Mouse (Mus musculus): ENCODE data around the gene Pard3b. TPM values are rescaled to one million over a fixed set of nuclear protein-coding genes. Genes with fewer than 3 reads are reported as not detected.
A peak's percentile ranks its signal among the peaks of the same experiment; 100 is the strongest.

The Pard3b gene
- polyA plus RNA-seq, 1 experiment from 2014 or later, result 13.8 TPM

DNA sequence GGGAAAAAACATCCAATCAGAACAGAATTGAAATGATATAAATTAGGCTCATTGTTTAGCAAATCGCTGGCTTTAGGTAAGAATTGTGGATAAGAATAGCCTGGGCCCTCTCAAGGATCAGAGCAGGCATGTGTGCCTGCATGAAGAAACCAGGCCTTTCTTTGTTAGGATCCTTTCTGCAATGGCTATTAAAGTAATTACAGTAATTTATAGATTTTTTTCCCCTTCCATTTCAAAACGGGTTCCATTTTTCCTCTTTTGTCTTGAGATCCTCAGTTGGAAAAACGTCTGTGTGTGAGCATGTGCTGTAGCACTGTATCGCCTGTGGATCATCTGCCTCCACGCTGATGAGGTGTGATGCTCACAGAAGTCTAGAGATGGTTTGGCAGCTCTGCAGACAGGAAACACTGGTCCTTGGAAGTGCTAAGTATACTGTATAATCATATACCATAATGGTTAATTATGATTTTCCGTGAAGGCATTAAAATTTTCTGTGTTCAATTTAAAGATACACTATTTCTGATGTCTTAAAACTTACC, 198.5 kb downstream of the Pard3b start:
- Histone ChIP-seq H3K9me3 (ENCODE audit: control insufficient read depth, low read length) (no peaks in the 10 kb centered on the region), H3K9ac (ENCODE audit: low read length) (no peak overlapping the region), H3K36me3 (ENCODE audit: control insufficient read depth, insufficient read depth, low read length) (no peaks in the 10 kb centered on the region), H3K27ac (replicated peaks) (no peak overlapping the region), H3K4me3 (ENCODE audit: low read depth, low read length) (no peak overlapping the region), H3K4me1 (replicated peaks; ENCODE audit: control insufficient read depth, insufficient read depth) (no peaks in the 10 kb centered on the region), H3K4me2 (replicated peaks; ENCODE audit: low read depth) (no peak overlapping the region), H3K27me3 (ENCODE audit: control insufficient read depth, insufficient read depth, low read length) (no peaks in the 10 kb centered on the region)
- TF ChIP-seq EP300 (optimal IDR thresholded peaks at IDR 0.05), result no peak
- no peak for TF ChIP-seq CTCF (IDR thresholded peaks at IDR 0.05; ENCODE audit: low read depth)
- DNase-seq (ENCODE audit: low spot score), result no peak
- ATAC-seq (ENCODE audit: low FRiP score, low TSS enrichment), result no peak
- WGBS, result 76% methylated on average over 6 of the region's 6 CpGs

DNA sequence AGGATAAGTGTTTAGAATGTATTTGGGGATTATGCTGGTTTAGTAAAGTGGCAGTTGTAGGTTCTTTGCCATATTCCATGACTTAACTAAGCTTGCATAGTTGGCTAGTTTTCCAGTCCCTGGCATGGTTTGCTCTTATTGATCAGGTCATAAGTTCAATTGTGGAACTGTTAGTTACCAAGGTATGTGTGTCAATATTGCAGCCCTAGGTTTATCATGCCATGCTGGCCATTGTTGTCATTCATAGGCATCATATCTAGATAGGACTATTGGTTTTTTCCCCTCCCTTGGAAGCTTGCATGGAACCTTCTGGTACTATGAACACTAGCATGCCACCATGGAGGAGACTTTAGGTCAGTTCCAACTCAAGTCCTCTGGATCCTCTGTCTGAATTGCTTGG, 208.0 kb downstream of the Pard3b start:
- Histone ChIP-seq H3K36me3 (ENCODE audit: control insufficient read depth, insufficient read depth, low read length) (no peaks in the 10 kb centered on the region), H3K4me1 (replicated peaks; ENCODE audit: control insufficient read depth, insufficient read depth) (no peaks in the 10 kb centered on the region), H3K4me3 (ENCODE audit: low read depth, low read length) (no peak overlapping the region), H3K9ac (ENCODE audit: low read length) (no peak overlapping the region), H3K9me3 (ENCODE audit: control insufficient read depth, low read length) (no peaks in the 10 kb centered on the region), H3K4me2 (replicated peaks; ENCODE audit: low read depth) (no peak overlapping the region), H3K27ac (replicated peaks) (no peak overlapping the region), H3K27me3 (ENCODE audit: control insufficient read depth, insufficient read depth, low read length) (no peaks in the 10 kb centered on the region)
- ATAC-seq (ENCODE audit: low FRiP score, low TSS enrichment), result no peak
- DNase-seq (ENCODE audit: low spot score), result no peak
- no peak for TF ChIP-seq CTCF (IDR thresholded peaks at IDR 0.05; ENCODE audit: low read depth)

DNA sequence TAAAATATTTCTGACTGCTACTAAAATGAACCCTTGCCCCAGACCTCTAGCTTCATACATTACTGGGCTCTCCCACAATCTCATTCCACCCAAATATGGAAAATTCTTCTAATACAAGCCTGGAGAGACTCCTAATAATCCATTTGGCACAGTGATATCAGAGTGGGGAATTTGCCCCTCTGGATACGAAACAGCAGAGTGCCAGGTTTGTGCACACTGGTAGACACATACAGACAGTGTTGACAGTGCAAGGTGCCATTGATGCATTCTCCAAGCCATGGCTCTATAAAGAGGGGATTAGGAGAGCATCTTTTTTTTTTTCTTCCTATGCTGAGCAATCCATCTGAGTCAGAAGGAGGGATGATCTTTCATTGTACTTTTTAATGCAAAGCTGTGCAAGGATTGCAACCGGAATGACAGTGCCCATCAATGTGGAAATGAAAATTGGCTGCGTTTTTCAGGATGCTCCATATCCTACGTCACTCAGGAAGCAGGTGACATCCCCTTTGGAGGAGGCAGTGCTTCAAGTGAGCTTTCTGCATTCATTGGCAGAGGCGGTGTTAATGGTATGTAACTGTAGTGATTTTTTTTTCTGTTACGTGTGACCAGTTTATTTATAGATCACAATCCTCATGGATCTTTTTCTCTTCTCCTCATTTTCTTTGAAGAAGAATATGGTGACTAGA, 210.5 kb downstream of the Pard3b start:
- no peak overlapping the region for H3K4me3 ChIP-seq (ENCODE audit: low read depth, low read length)
- no peaks in the 10 kb centered on the region for H3K9me3 ChIP-seq (ENCODE audit: control insufficient read depth, low read length)
- ATAC-seq (ENCODE audit: low FRiP score, low TSS enrichment), result no peak
- no peak overlapping the region for H3K4me2 ChIP-seq (replicated peaks; ENCODE audit: low read depth)
- TF ChIP-seq EP300 (optimal IDR thresholded peaks at IDR 0.05) (no peak), CTCF (IDR thresholded peaks at IDR 0.05; ENCODE audit: low read depth) (no peak)
- no peaks in the 10 kb centered on the region for H3K4me1 ChIP-seq (replicated peaks; ENCODE audit: control insufficient read depth, insufficient read depth)
- no peak overlapping the region for H3K9ac ChIP-seq (ENCODE audit: low read length)
- no peaks in the 10 kb centered on the region for H3K36me3 ChIP-seq (ENCODE audit: control insufficient read depth, insufficient read depth, low read length)
- 69% methylated on average over 6 of the region's 6 CpGs for WGBS
- H3K27ac ChIP-seq (replicated peaks), result no peak overlapping the region
- H3K27me3 ChIP-seq (ENCODE audit: control insufficient read depth, insufficient read depth, low read length), result no peaks in the 10 kb centered on the region
- no peak for DNase-seq (ENCODE audit: low spot score)

DNA sequence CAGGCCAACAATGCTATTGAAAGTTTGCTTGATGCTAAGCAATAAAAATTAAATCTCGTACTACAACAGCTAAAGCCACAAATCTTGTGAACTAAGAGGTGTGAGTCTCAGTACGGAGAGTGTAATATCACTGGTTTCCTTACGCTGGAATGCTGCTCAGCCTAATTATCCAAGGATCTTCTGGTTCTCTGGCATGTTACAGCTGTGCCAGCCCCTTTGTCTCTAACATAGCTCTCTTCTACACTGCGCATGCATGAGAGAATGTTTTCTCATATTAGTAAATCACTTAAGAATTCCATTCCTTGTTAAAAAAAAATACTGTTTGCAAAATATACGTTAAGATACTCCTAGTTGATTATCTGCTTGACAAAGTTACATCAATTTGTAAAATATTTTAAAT, 211.8 kb downstream of the Pard3b start:
- Histone ChIP-seq H3K36me3 (ENCODE audit: control insufficient read depth, insufficient read depth, low read length) (no peaks in the 10 kb centered on the region), H3K4me2 (replicated peaks; ENCODE audit: low read depth) (no peak overlapping the region), H3K4me3 (ENCODE audit: low read depth, low read length) (no peak overlapping the region), H3K4me1 (replicated peaks; ENCODE audit: control insufficient read depth, insufficient read depth) (no peaks in the 10 kb centered on the region), H3K9me3 (ENCODE audit: control insufficient read depth, low read length) (no peaks in the 10 kb centered on the region), H3K27me3 (ENCODE audit: control insufficient read depth, insufficient read depth, low read length) (no peaks in the 10 kb centered on the region), H3K9ac (ENCODE audit: low read length) (no peak overlapping the region), H3K27ac (replicated peaks) (no peak overlapping the region)
- ATAC-seq (ENCODE audit: low FRiP score, low TSS enrichment) (no peak), DNase-seq (ENCODE audit: low spot score) (no peak)
- 71% methylated on average over 5 of the region's 5 CpGs for WGBS
- TF ChIP-seq EP300 (optimal IDR thresholded peaks at IDR 0.05) (no peak), CTCF (IDR thresholded peaks at IDR 0.05; ENCODE audit: low read depth) (no peak)

DNA sequence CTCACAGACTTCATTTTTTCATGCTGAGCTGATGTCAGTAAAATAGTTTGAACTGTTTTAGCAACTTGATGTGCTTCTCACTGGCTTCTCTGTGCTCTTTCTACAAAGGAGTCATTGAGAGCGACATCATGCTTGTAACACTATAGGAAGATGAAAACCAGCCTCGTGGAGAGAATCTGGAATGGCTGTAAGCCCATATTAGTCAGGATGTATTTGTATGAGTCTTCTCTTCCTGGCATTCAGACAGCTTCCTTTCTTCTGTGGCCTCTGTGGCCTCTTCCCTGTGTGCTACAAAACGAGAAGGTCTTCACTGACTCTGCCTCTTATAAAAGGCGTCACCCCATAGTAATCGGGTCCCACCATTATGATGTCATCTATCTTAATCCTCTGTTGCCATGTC, 212.6 kb downstream of the Pard3b start:
- TF ChIP-seq CTCF (IDR thresholded peaks at IDR 0.05; ENCODE audit: low read depth) (no peak), EP300 (optimal IDR thresholded peaks at IDR 0.05) (no peak)
- H3K27ac ChIP-seq (replicated peaks), result 0 out of 2 replicates have a peak overlapping the region, but pooled peaks have one; percentile 20
- no peaks in the 10 kb centered on the region for H3K4me1 ChIP-seq (replicated peaks; ENCODE audit: control insufficient read depth, insufficient read depth)
- H3K9me3 ChIP-seq (ENCODE audit: control insufficient read depth, low read length), result no peaks in the 10 kb centered on the region
- no peak overlapping the region for H3K9ac ChIP-seq (ENCODE audit: low read length)
- WGBS, result 50% methylated on average over 5 of the region's 5 CpGs
- no peak for DNase-seq (ENCODE audit: low spot score)
- no peak for ATAC-seq (ENCODE audit: low FRiP score, low TSS enrichment)
- H3K4me3 ChIP-seq (ENCODE audit: low read depth, low read length), result no peak overlapping the region
- H3K27me3 ChIP-seq (ENCODE audit: control insufficient read depth, insufficient read depth, low read length), result no peaks in the 10 kb centered on the region
- no peak overlapping the region for H3K4me2 ChIP-seq (replicated peaks; ENCODE audit: low read depth)
- H3K36me3 ChIP-seq (ENCODE audit: control insufficient read depth, insufficient read depth, low read length), result no peaks in the 10 kb centered on the region

DNA sequence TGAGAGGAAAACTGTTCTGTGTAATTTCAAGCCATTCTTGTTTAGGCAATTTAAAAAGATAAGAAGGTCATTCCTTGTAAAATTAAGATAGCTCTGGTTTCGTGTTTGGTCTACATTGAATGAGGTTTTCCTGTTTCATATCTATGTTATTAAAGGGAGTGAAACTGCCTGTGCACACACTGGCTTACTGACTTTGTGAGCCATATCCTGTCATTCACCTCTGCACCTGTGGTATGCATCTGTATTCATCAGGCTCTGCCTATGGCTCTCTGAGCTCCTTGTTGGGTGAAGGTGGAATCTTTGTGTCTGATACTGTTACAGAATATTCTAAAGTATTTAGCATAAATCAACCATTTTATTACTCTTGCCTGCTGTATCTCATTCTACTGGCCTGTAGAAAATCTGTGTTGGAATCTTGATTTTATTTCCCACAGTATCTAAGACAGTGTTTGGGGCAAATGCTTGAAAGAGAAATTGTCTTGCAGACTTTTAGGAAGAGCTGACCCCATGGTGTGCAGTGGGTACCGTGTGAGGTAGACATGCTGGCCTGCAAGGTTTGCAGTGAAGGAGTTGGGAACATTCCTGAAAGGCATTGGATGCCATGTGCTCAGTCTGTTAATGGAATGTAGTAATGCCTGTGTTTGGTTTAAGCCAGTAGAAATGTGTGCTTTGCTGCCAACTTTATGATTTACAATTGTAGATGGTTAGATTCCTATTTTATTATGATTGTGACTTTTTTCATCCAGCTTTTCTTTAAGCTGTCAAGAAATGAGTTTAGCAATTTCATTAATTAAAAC, 228.9 kb downstream of the Pard3b start:
- WGBS, result 28% methylated on average over 2 of the region's 2 CpGs
- H3K9ac ChIP-seq (ENCODE audit: low read length), result no peak overlapping the region
- H3K9me3 ChIP-seq (ENCODE audit: control insufficient read depth, low read length), result no peaks in the 10 kb centered on the region
- H3K4me2 ChIP-seq (replicated peaks; ENCODE audit: low read depth), result no peak overlapping the region
- H3K4me1 ChIP-seq (replicated peaks; ENCODE audit: control insufficient read depth, insufficient read depth), result no peaks in the 10 kb centered on the region
- DNase-seq (ENCODE audit: low spot score), result peak; percentile 18
- H3K27ac ChIP-seq (replicated peaks), result no peak overlapping the region
- H3K4me3 ChIP-seq (ENCODE audit: low read depth, low read length), result no peak overlapping the region
- ATAC-seq (ENCODE audit: low FRiP score, low TSS enrichment), result no peak; the same call in 1 of the 2 replicates
- no peaks in the 10 kb centered on the region for H3K36me3 ChIP-seq (ENCODE audit: control insufficient read depth, insufficient read depth, low read length)
- no peaks in the 10 kb centered on the region for H3K27me3 ChIP-seq (ENCODE audit: control insufficient read depth, insufficient read depth, low read length)
- TF ChIP-seq EP300 (optimal IDR thresholded peaks at IDR 0.05), result no peak
- TF ChIP-seq CTCF (IDR thresholded peaks at IDR 0.05; ENCODE audit: low read depth), result no peak
